Mouse (Mus musculus) thymus, adult 2 months (tissue): ENCODE results near the gene Mypop. TPM values are rescaled to one million over a fixed set of nuclear protein-coding genes. Genes with fewer than 3 reads are reported as not detected.

Experiments
- DNase-seq: peaks from one replicate; pipeline ENCODE4 v3.0.0; 2021
- H3K27ac ChIP-seq: fragments of 200-500 bp; 2 replicates; pipeline ENCODE4 v1.5.1; 2012; ENCODE audit warnings: low read length, control low read depth; ENCODE audit not compliant: control insufficient read depth, insufficient read depth
- H3K27me3 ChIP-seq: fragments of 200-500 bp; 2 replicates; pipeline ENCODE4 v1.6.1; 2012; ENCODE audit warnings: mild to moderate bottlenecking, low read length, moderate library complexity, mixed read lengths; ENCODE audit not compliant: control insufficient read depth, insufficient read depth
- H3K36me3 ChIP-seq: fragments of 200-500 bp; 2 replicates; pipeline ENCODE4 v1.6.1; 2012; ENCODE audit warnings: mild to moderate bottlenecking, low read length, moderate library complexity; ENCODE audit not compliant: control insufficient read depth, insufficient read depth
- H3K4me1 ChIP-seq: fragments of 200-500 bp; replicated peaks from 2 replicates; pipeline ENCODE4 v1.6.1; 2012; ENCODE audit warnings: low read length; ENCODE audit not compliant: control insufficient read depth, insufficient read depth
- H3K4me3 ChIP-seq: fragments of 200-500 bp; 2 replicates; pipeline ENCODE4 v1.5.1; 2012; ENCODE audit warnings: mild to moderate bottlenecking, low read length, control low read depth, moderate library complexity; ENCODE audit not compliant: control insufficient read depth, insufficient read depth
- CTCF ChIP-seq: fragments of 200-500 bp; IDR thresholded peaks from 2 replicates; pipeline ENCODE4 v1.5.1; 2012; ENCODE audit warnings: mild to moderate bottlenecking, control low read depth, low read length, moderate library complexity, borderline replicate concordance; ENCODE audit not compliant: control insufficient read depth, poor library complexity, insufficient read depth; ENCODE audit errors: extremely low read depth
- POLR2A ChIP-seq: fragments of 200-500 bp; IDR thresholded peaks from 2 replicates; pipeline ENCODE4 v1.6.1; 2012; ENCODE audit warnings: mild to moderate bottlenecking, low read length, control low read depth, moderate library complexity; ENCODE audit not compliant: control insufficient read depth, poor library complexity, insufficient read depth; ENCODE audit errors: extremely low read depth
- WGBS: fragments of 180-500 bp; shearing (Covaris S2); methylation state at CpG from one replicate; pipeline ENCODE4 v1.1.7; 2018; 5-methylcytosine and 5-hydroxymethylcytosine counted together
- polyA plus RNA-seq: library from polyadenylated mRNA; depleted of rRNA; stranded (reverse); fragments of >200 nt; gene quantifications from 2 replicates; pipeline ENCODE4 v1.2.3, GENCODE M21; 2012

Mypop gene
- polyA plus RNA-seq, 1 experiment: 5.0 TPM

- H3K4me1 ChIP-seq: peaks cover 10% of the 10 kb centered on the region
- no peak overlapping the region for H3K27ac ChIP-seq
- no peak for DNase-seq
- no peaks in the 10 kb centered on the region for H3K36me3 ChIP-seq
- TF ChIP-seq POLR2A (no peak), CTCF (no peak)
- WGBS: 77% methylated on average over 2 of the region's 2 CpGs
- no peaks in the 10 kb centered on the region for H3K27me3 ChIP-seq
- H3K4me3 ChIP-seq: no peak overlapping the region
Measured at GRCm38 (mm10) chr7:19012882-19013281, 21.8 kb downstream of the Mypop start.

GRCm38 (mm10) chr7:19014452-19014851 is 23.4 kb downstream of the Mypop start:
- H3K36me3 ChIP-seq: no peaks in the 10 kb centered on the region
- H3K4me3 ChIP-seq: no peak overlapping the region
- no peak for DNase-seq
- no peak for TF ChIP-seq POLR2A
- TF ChIP-seq CTCF: no peak
- 94% methylated on average over 15 of the region's 15 CpGs for WGBS
- peaks cover 10% of the 10 kb centered on the region for H3K4me1 ChIP-seq
- H3K27ac ChIP-seq: no peak overlapping the region
- H3K27me3 ChIP-seq: no peaks in the 10 kb centered on the region

- WGBS: 95% methylated on average over 4 of the region's 4 CpGs
- TF ChIP-seq POLR2A: no peak
Measured at GRCm38 (mm10) chr7:19016042-19016441, 25.0 kb downstream of the Mypop start.

GRCm38 (mm10) chr7:19017909-19018308 is 26.9 kb downstream of the Mypop start:
- no peak for DNase-seq
- 96% methylated on average over 7 of the region's 7 CpGs for WGBS

More at GRCm38 (mm10) chr7:19016042-19016441, 25.0 kb downstream of the Mypop start:
- H3K36me3 ChIP-seq: no peaks in the 10 kb centered on the region
- peaks cover 15% of the 10 kb centered on the region for H3K4me1 ChIP-seq
- no peak overlapping the region for H3K27ac ChIP-seq
- no peaks in the 10 kb centered on the region for H3K27me3 ChIP-seq
- H3K4me3 ChIP-seq: no peak overlapping the region
- DNase-seq: no peak

GRCm38 (mm10) chr7:19021048-19021447 is 30.0 kb downstream of the Mypop start:
- Histone ChIP-seq H3K4me3 (no peak overlapping the region), H3K27me3 (no peaks in the 10 kb centered on the region), H3K36me3 (no peaks in the 10 kb centered on the region), H3K4me1 (peaks cover 18% of the 10 kb centered on the region), H3K27ac (no peak overlapping the region)
- TF ChIP-seq CTCF (no peak), POLR2A (no peak)
- no peak for DNase-seq
- WGBS: 30% methylated on average over 8 of the region's 8 CpGs

More at GRCm38 (mm10) chr7:19017909-19018308, 26.9 kb downstream of the Mypop start:
- Histone ChIP-seq H3K4me3 (no peak overlapping the region), H3K27me3 (no peaks in the 10 kb centered on the region), H3K4me1 (peaks cover 7% of the 10 kb centered on the region; the same call in 1 of the 2 replicates), H3K36me3 (no peaks in the 10 kb centered on the region), H3K27ac (no peak overlapping the region)
- TF ChIP-seq CTCF: no peak
- no peak for TF ChIP-seq POLR2A

- Histone ChIP-seq H3K4me1 (peaks cover 18% of the 10 kb centered on the region), H3K36me3 (no peaks in the 10 kb centered on the region), H3K4me3 (no peak overlapping the region), H3K27me3 (no peaks in the 10 kb centered on the region), H3K27ac (no peak overlapping the region)
- WGBS: 82% methylated on average over 18 of the region's 18 CpGs
- DNase-seq: no peak
- TF ChIP-seq CTCF (no peak), POLR2A (no peak)
Measured at GRCm38 (mm10) chr7:19022189-19022958, 31.3 kb downstream of the Mypop start.

GRCm38 (mm10) chr7:19023357-19023814 is 32.3 kb downstream of the Mypop start, which contains the start of gene Foxa3:
TSS of gene Foxa3 (minus strand) at chr7:19023538.
- peaks cover 18% of the 10 kb centered on the region for H3K4me1 ChIP-seq
- no peak within 1 kb of the TSS for H3K27ac ChIP-seq
- WGBS: 6% methylated on average over 30 of the region's 30 CpGs
- H3K27me3 ChIP-seq: no peaks in the 10 kb centered on the region
- TF ChIP-seq POLR2A: no peak
- TF ChIP-seq CTCF: 0 out of 2 replicates have a peak, but pooled peaks have one; percentile 44
- peak; percentile 45 for DNase-seq
- H3K36me3 ChIP-seq: no peaks in the 10 kb centered on the region
- H3K4me3 ChIP-seq: peak within 1 kb of the TSS; percentile 82
